Mouse (Mus musculus): Measurements from ENCODE around the gene H2bfm.
"Not testable (repeated sequence)": the region's sequence is repeated elsewhere in the genome, so short reads cannot be mapped to it uniquely, and the experiment has no call there.

Gene H2bfm

GRCm38 (mm10) chrX:136927031-136927430, at the start of gene H2bfm:
H2bfm (plus strand) TSS chrX:136927325.
- no peak for DNase-seq (ENCODE audit: low spot score)

DNA sequence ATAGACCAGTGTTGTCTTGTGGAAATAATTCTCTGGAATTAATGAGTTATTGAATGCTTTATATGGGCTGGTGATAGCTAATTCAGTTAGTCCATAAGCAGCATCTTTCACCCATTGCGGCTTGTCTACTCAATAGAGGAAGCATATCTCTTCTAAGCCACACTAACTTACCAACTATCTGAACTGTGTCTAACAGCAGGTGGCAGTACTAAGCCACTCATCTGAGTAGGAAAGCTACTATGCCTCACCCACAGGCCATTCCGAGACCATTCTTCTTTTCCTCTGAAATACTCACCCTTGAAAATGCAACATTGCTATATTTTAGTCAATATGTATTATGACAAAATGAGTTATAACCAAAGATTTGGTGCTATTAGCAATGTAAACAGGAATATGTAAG, 31.4 kb upstream of the H2bfm start:
- peak; percentile 30 for DNase-seq (ENCODE audit: low spot score)

DNA sequence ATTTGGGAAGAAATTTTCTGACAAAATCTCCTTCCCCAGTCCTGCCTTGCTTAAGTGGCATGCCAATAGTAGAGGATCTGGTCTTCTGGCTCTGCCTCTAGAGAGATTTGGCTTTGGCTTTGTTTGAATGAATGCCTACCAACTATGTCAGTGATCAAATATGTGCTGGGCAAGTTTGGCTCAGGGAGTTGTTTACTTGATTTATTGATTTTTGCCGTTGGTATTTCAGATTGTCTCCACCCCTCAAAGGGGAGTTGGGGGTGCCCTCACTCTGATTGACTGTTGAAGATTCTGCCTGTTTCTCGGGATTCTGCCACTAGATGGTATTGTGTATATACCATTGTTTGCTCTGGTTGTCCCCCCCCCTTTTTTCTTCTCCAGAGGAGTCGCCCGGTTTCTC, 22.8 kb upstream of the H2bfm start:
- DNase-seq (ENCODE audit: low spot score) = no peak

DNA sequence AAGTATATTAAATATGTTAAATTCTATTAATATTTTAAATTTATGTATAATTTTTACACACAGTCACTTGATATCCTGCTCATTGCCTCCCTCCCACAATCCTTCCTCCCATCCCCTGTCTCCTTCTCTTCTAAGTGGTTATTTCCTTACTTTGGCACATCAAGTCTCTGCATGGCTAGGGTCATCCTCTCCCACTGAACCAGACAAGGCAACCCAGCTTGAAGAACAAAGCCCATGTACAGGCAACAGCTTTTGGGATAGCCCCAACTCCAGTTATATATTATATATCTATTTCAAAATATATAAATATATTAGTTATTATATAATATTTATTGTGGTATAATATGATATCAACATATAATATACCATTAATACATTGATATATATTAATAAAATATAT, 1.3 kb upstream of the H2bfm start:
- DNase-seq (ENCODE audit: low spot score) = no peak

GRCm38 (mm10) chrX:136937985-136938384, 10.9 kb downstream of the H2bfm start:
- no peak for DNase-seq (ENCODE audit: low spot score)

DNA sequence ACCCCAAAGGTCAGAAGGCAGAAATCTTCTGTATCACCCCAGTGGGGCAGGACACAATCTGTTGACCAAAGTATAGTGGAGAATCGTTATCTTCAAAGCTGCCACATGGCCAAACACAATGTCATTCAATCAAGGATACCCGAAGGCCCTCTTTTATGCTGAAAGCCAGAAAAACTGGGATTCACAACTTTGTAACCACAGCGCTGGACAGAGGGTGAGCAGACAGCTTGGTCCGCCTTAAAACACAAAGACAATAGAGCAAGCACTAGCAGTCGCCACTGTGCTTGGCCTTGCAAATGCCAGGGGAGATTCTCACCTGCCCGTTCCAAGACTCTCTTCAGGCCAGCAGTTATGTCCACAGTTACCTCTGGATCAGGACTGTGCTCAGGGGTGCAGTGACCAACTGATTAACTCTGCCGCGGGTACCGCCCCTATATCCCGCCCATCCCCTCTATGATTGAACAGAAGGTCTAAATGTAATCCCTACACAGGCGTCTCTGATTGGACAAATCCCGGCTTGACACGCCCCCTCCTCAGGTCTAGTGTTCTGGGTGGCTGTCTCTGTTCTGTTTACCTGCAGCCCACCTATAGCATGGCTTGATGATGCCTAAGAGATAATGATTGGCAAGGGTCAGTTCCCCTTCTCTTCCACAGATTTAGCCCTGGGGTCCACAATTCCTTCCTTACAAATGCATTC, 30.6 kb downstream of the H2bfm start:
- DNase-seq (ENCODE audit: low spot score) = peak; percentile 78

DNA sequence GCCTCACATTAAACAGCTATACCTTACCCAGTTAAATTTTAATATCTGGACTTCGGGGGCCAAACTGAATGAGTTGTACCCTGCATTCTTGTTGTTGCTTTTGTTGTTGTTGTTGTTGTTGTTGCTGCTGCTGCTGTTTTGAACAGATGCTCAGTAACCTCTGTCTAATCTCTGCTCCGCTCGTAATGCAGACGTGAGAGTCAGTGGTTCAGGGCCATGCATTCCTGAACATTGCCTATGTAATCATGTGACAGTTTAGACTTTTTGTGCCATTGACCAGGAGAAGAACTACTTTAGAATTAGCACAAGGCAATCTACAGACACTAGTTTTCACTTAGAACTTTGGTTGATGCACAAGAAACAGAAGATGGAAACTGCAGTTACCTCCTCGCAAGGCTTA, 31.2 kb downstream of the H2bfm start:
- not testable (repeated sequence) for DNase-seq (ENCODE audit: low spot score)

DNA sequence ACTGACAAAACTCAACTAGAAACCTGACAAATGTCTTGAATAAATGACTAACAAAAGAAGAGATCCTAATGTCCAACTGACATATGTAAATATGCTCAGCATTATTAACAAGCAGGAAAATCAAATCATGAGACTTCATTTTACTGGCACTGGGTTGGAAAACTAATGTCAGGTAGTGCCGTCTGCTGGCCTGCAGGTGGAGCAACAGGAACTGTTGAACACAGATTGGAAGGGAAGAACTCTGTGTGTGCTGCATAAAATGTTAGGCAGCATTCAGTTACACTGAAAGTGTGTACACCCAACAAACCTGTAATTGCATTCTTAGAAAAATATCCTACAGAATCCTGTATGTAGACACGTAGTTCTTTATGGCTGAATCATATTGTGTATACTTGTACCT, 32.6 kb downstream of the H2bfm start:
- no peak for DNase-seq (ENCODE audit: low spot score)

DNA sequence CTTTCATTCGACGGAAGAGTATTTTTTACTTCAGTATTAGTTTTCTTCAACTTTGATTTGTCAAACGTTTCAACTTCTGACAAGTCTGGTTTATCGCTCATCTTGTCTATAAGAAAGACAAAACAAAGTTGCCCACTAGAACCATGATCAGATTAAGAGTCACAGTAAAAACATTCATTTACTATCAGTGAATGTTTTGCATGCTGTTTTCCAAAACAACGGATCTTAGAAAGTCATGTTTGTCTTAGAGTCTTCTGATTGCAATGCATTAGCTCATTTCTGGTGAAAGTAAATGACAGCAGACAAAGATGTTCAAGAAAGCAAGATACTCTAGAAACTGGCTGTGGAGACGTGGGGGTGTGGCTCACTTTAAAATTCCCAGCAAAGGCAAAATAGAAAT, 48.3 kb downstream of the H2bfm start, which contains the start of gene Tmsb15b2:
TSS of gene Tmsb15b2 (minus strand) at position 101 of the 400 bp plus-strand sequence.
- DNase-seq (ENCODE audit: low spot score) = not testable (repeated sequence)

GRCm38 (mm10) chrX:136976424-136977084, 49.4 kb downstream of the H2bfm start, which contains the start of the genes Tmsb15l and Tmsb15b1:
Tmsb15l (minus strand) TSS chrX:136976869.
Tmsb15b1 (minus strand) TSS chrX:136976874.
- no peak for DNase-seq (ENCODE audit: low spot score)
